Mouse (Mus musculus): ENCODE data around the gene Selenoi.

Gene Selenoi

GRCm38 (mm10) chr5:30235641-30236126 lies 3.3 kb downstream of the Selenoi start:
- in situ Hi-C loops (cut with MboI, MseI) = loop anchor here (10.0 kb wide), 1 partner anchor 429 kb away; the partner anchor contains the start of gene Cenpa

GRCm38 (mm10) chr5:30238533-30238932 lies 6.2 kb downstream of the Selenoi start:
- in situ Hi-C loops (cut with MboI, MseI) = loop anchor here (10.0 kb wide), 1 partner anchor 426 kb away; the partner anchor contains the start of gene Cenpa

DNA sequence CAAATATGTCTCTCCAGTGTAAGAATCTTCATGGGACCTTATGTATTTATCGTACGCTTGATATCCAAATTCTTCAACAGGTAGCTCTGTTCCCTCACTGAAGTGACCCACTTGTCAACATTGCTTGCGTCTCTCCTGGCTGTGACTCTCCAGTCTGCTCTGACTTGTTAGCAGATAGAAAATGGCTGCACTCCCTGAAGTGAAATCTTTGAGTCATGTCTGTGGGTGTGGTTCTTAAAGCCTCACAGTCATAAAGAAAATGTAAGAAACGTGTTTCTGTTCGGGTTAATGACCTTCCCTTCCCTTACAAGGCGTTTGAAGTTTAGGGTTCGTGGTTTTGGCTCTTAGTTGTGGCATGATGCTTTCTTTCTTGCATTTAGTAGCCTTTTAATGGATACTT lies 8.2 kb downstream of the Selenoi start:
- in situ Hi-C loops (cut with MboI, MseI) = no loop called here

DNA sequence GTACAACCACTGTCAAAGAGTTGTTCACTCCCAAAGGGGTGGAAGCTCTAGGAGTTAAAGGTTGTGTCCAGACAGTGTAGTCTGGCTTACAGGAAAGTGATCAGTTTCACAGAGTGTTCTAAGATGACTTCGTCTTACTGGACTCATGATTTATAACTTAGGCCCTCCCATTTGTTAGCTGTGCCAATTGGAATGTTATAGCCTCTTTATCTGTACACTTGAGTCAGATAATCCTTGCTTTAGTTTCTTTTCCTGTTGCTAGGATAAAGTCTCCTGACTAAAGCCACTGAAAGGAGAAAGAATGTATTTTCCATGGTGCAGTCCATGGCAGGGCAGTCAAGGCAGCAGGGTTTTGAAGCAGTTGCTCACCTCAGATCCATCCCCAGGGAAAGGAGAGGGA lies 10.0 kb downstream of the Selenoi start:
- in situ Hi-C loops (cut with MboI, MseI) = no loop called here

- in situ Hi-C loops (cut with MboI, MseI) = no loop called here
Measured at GRCm38 (mm10) chr5:30243741-30244140, 11.4 kb downstream of the Selenoi start.

- in situ Hi-C loops (cut with MboI, MseI) = no loop called here
Measured at GRCm38 (mm10) chr5:30245861-30246416, 13.6 kb downstream of the Selenoi start.

DNA sequence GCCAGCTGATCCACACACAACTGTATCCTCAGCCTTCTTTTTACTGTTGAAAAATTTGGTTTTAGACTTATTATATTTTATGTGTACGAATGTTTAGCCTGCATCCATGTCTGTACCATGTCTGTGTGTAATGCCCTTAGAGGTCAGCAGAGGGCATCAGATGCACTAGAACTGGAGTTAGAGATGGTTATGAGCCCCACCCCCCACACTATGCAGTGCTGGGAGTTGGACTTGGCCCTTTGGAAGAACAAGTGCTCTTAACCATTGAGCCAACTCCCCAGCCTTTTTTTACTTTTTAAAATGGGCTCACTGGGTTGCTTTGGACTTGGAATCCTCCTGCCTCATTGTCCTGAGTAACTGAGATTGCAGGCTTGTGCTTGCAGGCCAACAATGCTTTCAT lies 15.3 kb downstream of the Selenoi start:
- in situ Hi-C loops (cut with MboI, MseI) = no loop called here

DNA sequence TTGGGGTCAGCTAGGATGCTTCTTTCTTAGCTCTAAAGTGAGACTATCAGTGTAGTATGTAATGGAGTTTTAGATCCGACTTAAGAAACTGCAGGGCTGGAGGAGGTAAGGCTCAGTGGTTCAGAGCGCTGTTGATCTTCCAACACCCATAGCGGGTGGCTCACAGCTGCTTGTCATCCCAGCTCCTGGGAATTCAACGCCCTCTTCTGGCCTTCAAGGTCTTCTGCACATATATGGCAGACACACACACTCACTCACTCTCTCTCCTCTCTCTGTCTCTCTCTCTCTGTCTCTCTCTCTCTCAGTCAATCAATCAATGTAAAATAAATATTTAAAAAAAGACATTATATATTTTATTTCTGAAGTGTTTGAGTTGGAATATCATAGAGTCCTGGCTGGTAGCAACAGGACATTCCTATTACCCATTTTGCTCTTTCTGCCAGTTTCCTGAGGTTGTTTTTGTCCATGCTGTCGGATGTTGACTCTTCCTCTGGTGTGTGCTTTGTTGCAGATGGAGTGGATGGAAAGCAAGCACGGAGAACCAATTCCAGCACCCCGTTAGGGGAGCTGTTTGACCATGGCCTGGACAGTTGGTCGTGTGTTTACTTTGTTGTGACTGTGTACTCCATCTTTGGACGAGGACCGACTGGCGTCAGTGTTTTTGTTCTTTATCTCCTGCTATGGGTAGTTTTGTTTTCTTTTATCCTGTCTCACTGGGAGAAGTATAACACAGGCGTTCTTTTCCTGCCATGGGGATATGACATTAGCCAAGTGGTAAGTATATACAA lies 23.4 kb downstream of the Selenoi start:
- in situ Hi-C loops (cut with MboI, MseI) = no loop called here

DNA sequence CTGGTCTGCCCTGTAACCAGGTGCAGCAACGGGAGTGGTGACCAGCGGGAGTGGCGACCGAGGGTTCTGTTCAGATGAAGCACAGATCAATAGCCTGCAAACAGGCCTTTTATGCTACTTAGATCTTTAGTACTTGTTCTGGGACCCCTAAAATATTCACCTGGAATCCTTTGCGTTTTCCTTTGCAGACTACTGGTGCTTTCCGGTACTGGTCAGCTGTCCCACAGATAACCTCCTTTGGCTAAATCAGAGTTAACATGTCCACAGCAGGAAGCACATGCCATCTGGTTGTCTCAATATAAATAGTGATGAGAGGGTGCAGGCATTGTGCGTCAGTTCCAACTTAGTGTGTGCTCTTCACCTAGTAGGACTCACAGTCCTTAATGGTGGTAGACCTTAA lies 26.4 kb downstream of the Selenoi start:
- in situ Hi-C loops (cut with MboI, MseI) = no loop called here

GRCm38 (mm10) chr5:30270571-30271190 lies 38.3 kb downstream of the Selenoi start:
- in situ Hi-C loops (cut with MboI, MseI) = no loop called here

DNA sequence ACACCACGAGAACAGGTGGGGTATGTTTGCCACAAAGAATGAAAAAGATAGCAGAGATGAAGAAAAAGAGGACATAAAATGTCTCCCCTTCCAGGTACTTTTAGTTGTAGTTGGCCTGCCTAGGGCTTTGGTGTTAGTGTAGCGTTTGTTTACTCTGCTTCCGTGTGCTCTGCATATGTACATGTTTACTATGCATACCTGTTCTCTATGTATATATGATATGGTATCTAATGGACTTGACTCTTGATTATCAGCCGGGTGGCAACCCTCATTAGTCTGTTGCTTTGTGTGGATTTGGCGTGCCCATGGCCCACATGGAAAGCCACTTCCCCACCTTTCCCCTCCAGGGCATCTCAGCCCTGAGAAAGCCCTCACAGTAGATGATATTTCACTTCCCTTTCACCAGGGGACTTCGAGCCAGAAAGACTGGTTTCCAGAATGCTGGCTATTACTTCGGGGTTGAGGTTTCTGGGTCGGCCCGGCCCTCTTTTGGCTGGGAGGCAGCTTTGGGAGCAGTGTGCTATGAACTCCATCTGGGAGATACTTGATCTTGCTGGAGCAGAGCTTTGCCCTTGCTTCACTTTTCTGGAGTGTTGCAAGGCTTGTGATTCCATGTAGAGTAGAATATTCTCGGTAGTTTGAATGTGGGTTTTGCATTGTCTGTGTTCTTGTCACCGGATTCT lies 39.4 kb downstream of the Selenoi start:
- in situ Hi-C loops (cut with MboI, MseI) = no loop called here

GRCm38 (mm10) chr5:30276361-30276760 lies 44.0 kb downstream of the Selenoi start:
- in situ Hi-C loops (cut with MboI, MseI) = loop anchor here (5.0 kb wide), 3 partner anchors 66 to 371 kb away; partner anchors contain the start of gene Slc35f6

DNA sequence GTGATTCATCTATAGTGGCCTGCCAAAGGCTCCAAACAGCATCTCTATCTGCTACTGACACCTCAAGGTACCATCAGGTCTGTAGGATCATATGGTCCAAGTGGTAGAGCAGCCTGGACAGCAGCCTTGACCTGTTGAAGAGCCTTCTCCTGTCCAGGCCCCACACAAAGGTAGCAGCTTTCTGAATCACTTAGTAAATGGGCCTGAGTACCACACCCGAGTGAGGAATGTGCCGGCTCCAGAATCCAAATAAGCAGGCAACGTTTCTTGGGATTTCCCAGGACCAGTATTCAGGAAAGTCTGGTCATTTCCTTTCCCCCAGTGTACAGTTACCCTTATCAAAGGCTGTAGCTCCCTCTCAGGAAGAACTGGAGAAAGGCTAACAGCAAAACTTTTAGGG lies 46.6 kb downstream of the Selenoi start:
- in situ Hi-C loops (cut with MboI, MseI) = loop anchor here (5.0 kb wide), 3 partner anchors 63 to 368 kb away; partner anchors contain the start of gene Slc35f6

- in situ Hi-C loops (cut with MboI, MseI) = loop anchor here (5.0 kb wide), 3 partner anchors 63 to 368 kb away; partner anchors contain the start of gene Slc35f6
Measured at GRCm38 (mm10) chr5:30279446-30279845, 47.1 kb downstream of the Selenoi start.

DNA sequence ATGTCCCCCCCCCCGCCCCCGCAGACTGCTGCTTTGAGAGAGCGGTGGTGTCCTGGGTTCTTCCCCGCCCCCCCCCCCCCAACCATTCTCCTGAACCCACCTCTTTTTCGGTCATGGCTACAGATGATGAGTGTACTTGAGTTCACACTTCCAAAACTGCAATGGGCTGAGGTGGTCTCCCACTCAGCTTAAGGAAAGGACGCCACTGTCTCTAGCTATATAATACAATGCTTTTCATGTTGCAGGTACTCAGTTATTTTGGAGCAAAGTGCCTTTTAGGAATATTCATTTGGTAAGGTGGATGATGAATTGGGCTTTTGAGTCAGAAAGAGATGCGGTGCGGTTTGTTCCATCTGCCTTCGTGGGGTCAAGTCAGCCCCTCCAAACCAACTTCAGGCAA lies 48.5 kb downstream of the Selenoi start:
- in situ Hi-C loops (cut with MboI, MseI) = loop anchor here (10.0 kb wide), 3 partner anchors 94 to 446 kb away; no protein-coding TSS in a partner anchor

GRCm38 (mm10) chr5:30281291-30281732 lies 48.9 kb downstream of the Selenoi start, which contains the start of gene Drc1:
Drc1 (plus strand) TSS chr5:30281388.
- in situ Hi-C loops (cut with MboI, MseI) = loop anchor here (10.0 kb wide), 3 partner anchors 93 to 447 kb away; no protein-coding TSS in a partner anchor

DNA sequence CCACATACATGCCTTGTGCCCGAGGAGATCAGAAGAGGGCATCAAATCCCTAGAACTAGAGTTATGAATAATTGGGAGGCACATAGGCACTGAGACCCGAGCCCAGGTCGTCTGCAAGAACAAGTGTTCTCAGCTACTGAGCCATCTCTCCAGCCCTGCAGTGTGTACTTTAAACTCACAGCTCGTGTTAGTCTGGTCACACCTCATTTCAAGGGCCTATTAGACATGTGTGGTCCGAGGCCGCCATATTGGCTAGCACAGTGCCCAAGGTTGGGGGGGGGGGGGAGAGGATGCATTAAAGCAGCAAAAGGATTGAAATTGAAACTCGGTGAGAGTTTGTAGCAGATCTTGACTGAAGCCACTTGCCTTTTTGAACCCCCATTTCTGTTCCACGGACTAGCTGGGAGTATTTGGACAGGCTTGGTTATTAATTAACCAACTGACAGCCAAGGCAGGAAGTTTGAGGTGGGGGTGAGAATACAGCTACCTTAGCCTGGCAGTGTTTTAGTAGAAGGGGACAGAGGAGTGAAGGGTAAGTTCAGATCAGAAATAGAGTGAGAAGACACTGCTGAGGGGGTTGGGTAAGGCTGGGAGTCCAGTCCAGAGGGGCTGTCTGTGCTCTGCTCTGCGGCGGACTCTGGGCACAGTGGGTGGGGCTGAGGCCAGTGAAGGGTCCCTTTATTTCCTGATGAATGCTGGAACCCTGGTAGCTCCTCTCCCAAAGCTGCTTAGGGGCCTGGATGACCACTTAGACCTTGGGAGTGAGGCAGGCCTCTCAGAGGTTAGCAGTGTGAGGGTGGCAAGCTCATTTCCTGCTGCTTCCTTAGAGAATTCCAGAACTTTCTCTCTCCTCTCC lies 53.8 kb downstream of the Selenoi start:
- in situ Hi-C loops (cut with MboI, MseI) = loop anchor here (10.0 kb wide), 3 partner anchors 89 to 451 kb away; no protein-coding TSS in a partner anchor

- in situ Hi-C loops (cut with MboI, MseI) = loop anchor here (10.0 kb wide), 3 partner anchors 88 to 452 kb away; no protein-coding TSS in a partner anchor
Measured at GRCm38 (mm10) chr5:30287106-30287882, 54.9 kb downstream of the Selenoi start.
